Mouse (Mus musculus): ENCODE data around the gene Ccdc177. TPM values are rescaled to one million over a fixed set of nuclear protein-coding genes. Genes with fewer than 3 reads are reported as not detected.
A peak's percentile ranks its signal among the peaks of the same experiment; 100 is the strongest.

Gene Ccdc177
- polyA plus RNA-seq, 1 experiment: not detected

DNA sequence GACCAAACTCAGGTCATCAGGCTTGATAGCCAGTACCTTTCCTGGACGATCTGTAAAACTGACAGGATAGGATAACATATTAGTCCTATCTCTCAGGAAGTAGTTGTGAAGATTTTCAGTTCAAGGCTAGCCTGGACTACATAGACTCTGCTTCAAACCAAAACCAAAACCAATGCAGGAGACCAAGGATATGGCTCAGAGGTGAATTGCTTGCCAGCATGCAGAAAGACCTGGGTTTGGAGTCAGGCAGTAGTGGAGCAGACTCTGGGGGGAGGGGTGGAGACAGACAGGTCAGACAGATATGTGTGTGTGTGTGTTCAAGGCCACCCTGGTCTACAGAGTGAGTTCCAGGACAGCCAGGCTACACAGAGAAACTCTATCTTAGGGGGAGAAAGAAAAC is 26.1 kb upstream of the Ccdc177 start:
- Histone ChIP-seq H3K4me3 (ENCODE audit: insufficient read depth, low read length) (no peak overlapping the region), H3K4me1 (ENCODE audit: control insufficient read depth, insufficient read depth, low read length) (peaks cover 21% of the 10 kb centered on the region), H3K27ac (ENCODE audit: insufficient read depth, low read depth, low read length) (no peak overlapping the region)
- TF ChIP-seq POLR2A (IDR thresholded peaks at IDR 0.05; ENCODE audit: borderline replicate concordance, low read depth, low read length): no peak
- no peak for TF ChIP-seq CTCF (IDR thresholded peaks at IDR 0.05; ENCODE audit: low read depth, low read length)

DNA sequence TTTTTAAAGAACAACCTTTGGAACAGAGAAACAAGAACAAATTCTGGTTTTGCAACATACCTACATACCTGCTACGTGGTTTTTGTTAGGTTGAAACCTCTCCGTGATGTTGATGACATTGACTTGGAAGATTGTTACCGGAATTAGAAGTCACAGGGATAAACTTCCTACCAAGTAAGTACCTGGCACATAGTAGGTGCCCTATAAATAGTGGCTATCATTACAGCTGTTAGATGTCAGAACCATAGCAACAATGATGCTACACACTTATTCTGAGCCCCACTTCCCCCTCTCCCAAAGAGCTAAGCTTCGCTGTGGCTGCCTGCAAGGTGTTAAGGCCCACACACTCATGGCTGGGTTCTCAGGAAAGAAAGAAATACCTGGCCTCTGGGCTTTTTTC is 25.1 kb upstream of the Ccdc177 start:
- Histone ChIP-seq H3K4me3 (ENCODE audit: insufficient read depth, low read length) (no peak overlapping the region), H3K27ac (ENCODE audit: insufficient read depth, low read depth, low read length) (peak overlapping the region; percentile 56; the same call in 1 of the 2 replicates), H3K4me1 (ENCODE audit: control insufficient read depth, insufficient read depth, low read length) (peaks cover 21% of the 10 kb centered on the region)
- TF ChIP-seq CTCF (IDR thresholded peaks at IDR 0.05; ENCODE audit: low read depth, low read length): no peak
- no peak for TF ChIP-seq POLR2A (IDR thresholded peaks at IDR 0.05; ENCODE audit: borderline replicate concordance, low read depth, low read length)

DNA sequence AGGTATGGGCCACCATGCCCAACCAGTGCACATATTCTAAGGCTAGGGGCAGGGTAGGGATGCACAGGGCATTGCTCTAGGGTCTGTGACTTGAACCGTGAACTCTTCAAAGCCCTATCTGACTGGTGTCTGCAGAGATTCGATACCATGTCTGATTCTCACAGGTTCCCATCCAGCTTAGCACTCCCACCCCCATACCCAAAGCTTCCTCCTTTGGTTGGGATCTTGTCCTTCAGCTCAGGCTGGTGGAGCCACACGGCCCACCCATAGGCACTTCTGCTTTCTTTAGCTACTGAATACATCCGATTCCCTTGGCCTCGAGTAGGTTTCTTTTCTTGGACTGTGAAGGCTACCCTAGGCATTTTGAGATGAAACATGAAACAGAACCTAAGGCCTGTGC is 24.5 kb upstream of the Ccdc177 start:
- Histone ChIP-seq H3K27ac (ENCODE audit: insufficient read depth, low read depth, low read length) (peak overlapping the region; percentile 56), H3K4me3 (ENCODE audit: insufficient read depth, low read length) (no peak overlapping the region), H3K4me1 (ENCODE audit: control insufficient read depth, insufficient read depth, low read length) (peaks cover 21% of the 10 kb centered on the region)
- TF ChIP-seq CTCF (IDR thresholded peaks at IDR 0.05; ENCODE audit: low read depth, low read length) (no peak), POLR2A (IDR thresholded peaks at IDR 0.05; ENCODE audit: borderline replicate concordance, low read depth, low read length) (no peak)

DNA sequence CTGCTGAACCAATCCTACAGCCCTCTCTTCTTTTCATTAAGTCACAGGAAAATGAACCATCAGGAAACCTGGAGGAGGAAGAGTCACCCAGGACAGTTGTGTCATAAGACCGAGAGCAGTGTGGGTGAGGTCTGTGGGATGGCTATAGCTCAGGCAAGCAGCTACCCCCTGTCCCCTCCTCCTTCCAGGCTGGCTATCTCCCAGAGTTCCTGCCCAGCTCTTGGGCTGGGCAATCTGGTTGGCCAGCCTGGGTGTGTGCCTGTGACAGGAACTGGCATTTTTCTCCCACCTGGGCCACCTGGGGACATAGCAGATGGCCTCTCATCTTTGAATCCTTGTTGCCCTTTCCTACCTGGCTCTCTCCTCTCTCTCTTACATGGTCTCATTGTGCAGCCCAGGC is 23.4 kb upstream of the Ccdc177 start:
- no peak overlapping the region for H3K27ac ChIP-seq (ENCODE audit: insufficient read depth, low read depth, low read length)
- TF ChIP-seq POLR2A (IDR thresholded peaks at IDR 0.05; ENCODE audit: borderline replicate concordance, low read depth, low read length): no peak
- TF ChIP-seq CTCF (IDR thresholded peaks at IDR 0.05; ENCODE audit: low read depth, low read length): no peak
- H3K4me1 ChIP-seq (ENCODE audit: control insufficient read depth, insufficient read depth, low read length): peaks cover 17% of the 10 kb centered on the region
- H3K4me3 ChIP-seq (ENCODE audit: insufficient read depth, low read length): no peak overlapping the region

DNA sequence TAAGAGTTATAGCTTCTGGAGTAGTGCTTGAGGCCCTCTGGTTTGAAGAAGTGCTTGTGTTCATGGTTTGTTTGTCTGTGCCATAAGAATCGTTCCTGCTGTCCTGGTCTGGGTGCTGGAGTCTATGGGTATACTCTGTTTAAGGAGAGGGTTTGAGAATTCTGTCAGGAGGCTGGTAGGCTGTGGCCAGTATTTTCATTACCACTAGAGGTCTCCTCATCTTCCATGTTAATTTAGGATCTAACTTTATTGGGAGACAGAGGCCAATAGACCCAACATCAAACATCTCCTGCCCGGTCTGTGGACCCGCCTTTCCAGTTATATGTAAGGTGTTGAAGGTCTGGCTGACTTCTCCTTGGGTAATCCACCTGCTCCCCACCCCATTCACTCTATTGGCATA is 22.4 kb upstream of the Ccdc177 start:
- Histone ChIP-seq H3K27ac (ENCODE audit: insufficient read depth, low read depth, low read length) (no peak overlapping the region), H3K4me1 (ENCODE audit: control insufficient read depth, insufficient read depth, low read length) (peaks cover 17% of the 10 kb centered on the region), H3K4me3 (ENCODE audit: insufficient read depth, low read length) (no peak overlapping the region)
- TF ChIP-seq POLR2A (IDR thresholded peaks at IDR 0.05; ENCODE audit: borderline replicate concordance, low read depth, low read length) (no peak), CTCF (IDR thresholded peaks at IDR 0.05; ENCODE audit: low read depth, low read length) (no peak)

DNA sequence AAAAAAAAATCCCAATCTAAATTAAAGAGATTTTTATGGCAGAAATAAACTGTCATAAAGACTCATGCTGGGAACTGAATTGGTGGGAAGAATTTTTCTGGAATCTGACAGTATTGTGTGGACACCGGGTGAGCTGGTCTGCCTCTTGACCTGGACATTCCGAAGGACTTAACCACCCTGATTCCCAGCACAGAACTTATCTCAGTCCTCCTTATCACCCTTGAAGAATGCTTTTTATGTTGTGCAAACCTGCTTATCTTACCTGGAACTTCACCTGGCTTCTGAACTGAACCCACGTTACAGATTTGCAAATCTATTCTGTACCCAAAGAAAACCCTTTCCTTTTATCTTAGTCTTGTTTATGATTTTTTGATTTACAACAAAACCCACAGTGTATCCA is 21.7 kb upstream of the Ccdc177 start:
- Histone ChIP-seq H3K4me1 (ENCODE audit: control insufficient read depth, insufficient read depth, low read length) (peaks cover 16% of the 10 kb centered on the region), H3K4me3 (ENCODE audit: insufficient read depth, low read length) (no peak overlapping the region), H3K27ac (ENCODE audit: insufficient read depth, low read depth, low read length) (no peak overlapping the region)
- TF ChIP-seq CTCF (IDR thresholded peaks at IDR 0.05; ENCODE audit: low read depth, low read length) (no peak), POLR2A (IDR thresholded peaks at IDR 0.05; ENCODE audit: borderline replicate concordance, low read depth, low read length) (no peak)

DNA sequence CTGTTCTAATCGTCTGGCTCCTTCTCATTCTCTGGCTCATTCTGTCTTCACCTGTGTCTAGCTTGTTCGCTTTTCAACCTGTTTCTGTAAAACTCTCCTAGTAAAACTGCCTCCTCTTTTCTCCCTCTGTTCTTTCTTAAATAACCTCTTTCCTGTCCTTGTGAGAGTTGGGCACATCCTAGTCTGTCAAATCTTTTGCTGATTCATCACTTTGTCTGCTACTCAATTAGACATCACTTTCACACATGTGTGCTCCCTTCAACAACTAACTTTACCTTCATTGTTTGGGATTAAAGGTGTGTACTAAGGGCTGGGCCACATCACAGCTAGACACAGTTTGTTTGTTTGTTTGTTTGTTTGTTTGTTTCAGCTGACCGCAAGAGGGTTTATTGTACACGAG is 19.3 kb upstream of the Ccdc177 start:
- no peak for TF ChIP-seq POLR2A (IDR thresholded peaks at IDR 0.05; ENCODE audit: borderline replicate concordance, low read depth, low read length)
- TF ChIP-seq CTCF (IDR thresholded peaks at IDR 0.05; ENCODE audit: low read depth, low read length): no peak
- no peak overlapping the region for H3K27ac ChIP-seq (ENCODE audit: insufficient read depth, low read depth, low read length)
- H3K4me3 ChIP-seq (ENCODE audit: insufficient read depth, low read length): no peak overlapping the region
- peaks cover 6% of the 10 kb centered on the region for H3K4me1 ChIP-seq (ENCODE audit: control insufficient read depth, insufficient read depth, low read length)

DNA sequence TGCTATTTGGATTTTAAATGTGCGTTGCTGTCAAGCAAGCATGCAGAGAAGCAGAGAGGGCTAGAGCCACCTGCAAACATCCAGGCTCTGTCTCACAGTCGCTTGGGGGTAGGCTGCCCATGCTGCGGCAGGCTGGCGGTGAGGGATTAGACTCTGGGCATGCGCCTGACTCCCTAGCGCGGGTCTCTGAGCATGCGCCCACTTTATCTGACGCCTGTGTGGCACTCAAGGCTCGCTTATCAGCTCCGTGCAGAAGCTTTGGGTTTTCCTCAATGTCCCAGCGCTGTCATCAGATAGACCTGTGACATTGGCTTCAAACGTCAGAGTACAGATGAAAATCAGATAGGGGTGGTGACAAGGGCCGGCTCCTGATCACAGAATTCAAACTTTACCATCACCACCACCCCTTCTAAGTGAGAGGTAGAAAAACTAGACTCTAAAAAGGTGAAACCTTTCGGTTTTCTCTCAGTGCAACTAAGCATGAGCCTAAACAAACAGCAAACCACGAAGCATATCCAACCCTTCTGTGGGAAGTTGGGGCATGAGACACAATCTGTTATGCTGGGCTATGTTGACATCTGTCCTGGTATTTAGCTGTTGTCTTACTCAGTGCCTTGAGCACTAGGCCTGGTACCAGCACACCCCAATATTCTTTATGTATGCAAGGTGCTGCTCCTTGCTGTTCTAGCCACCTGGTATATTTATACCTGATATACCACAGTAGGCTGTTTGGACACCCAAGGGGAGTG is 17.9 kb upstream of the Ccdc177 start:
- no peak for TF ChIP-seq CTCF (IDR thresholded peaks at IDR 0.05; ENCODE audit: low read depth, low read length)
- Histone ChIP-seq H3K4me1 (ENCODE audit: control insufficient read depth, insufficient read depth, low read length) (no peaks in the 10 kb centered on the region), H3K27ac (ENCODE audit: insufficient read depth, low read depth, low read length) (no peak overlapping the region), H3K4me3 (ENCODE audit: insufficient read depth, low read length) (no peak overlapping the region)

DNA sequence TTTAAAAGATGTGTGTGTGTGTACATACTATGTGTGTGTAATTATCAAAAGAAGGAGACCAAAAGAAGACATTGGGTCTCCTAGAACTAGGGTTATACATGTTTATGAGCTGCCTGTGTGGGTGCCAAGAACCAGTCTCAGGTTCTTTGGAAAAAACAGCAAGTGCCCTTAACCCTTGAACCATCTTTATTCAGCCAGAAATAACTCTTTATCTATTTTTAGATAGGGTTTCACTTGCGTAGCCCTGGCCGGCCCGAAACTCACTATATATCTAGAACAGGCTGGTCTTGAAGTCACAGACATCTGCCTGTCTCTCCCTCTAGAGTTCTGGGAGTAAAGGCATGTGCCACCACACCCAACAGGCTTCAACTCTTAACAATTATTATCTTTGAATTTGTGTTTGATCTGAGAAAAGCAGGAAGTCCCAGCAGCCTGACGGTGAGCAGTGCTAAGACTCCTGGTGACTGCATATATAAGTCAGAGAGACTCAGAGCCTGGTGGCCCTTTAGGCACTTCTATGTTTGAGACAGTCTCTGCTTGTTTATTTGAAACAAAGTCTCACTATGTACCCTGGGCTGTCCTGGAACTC is 15.7 kb upstream of the Ccdc177 start:
- Histone ChIP-seq H3K27ac (ENCODE audit: insufficient read depth, low read depth, low read length) (no peak overlapping the region), H3K4me3 (ENCODE audit: insufficient read depth, low read length) (no peak overlapping the region), H3K4me1 (ENCODE audit: control insufficient read depth, insufficient read depth, low read length) (no peaks in the 10 kb centered on the region)
- no peak for TF ChIP-seq CTCF (IDR thresholded peaks at IDR 0.05; ENCODE audit: low read depth, low read length)
- no peak for TF ChIP-seq POLR2A (IDR thresholded peaks at IDR 0.05; ENCODE audit: borderline replicate concordance, low read depth, low read length)

DNA sequence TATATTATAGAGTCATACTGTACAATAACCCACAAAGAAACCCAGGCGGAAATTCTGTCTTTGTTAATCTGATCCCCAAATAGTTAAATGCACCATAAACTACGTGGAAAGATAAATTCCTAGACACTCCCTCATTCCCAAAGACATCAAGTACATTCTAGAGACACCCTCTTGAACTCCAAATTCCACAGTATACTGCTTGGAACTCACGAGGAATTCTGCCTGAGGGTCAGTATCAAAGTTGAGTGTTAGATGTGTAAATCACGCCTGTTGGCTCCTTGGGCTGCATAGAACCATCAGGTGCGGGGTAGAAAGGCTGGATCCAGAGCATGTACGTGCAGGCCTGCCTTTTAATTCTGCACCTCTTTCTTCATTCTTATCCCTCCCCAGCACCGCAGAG is 14.3 kb upstream of the Ccdc177 start:
- no peak overlapping the region for H3K4me3 ChIP-seq (ENCODE audit: insufficient read depth, low read length)
- H3K4me1 ChIP-seq (ENCODE audit: control insufficient read depth, insufficient read depth, low read length): no peaks in the 10 kb centered on the region
- TF ChIP-seq CTCF (IDR thresholded peaks at IDR 0.05; ENCODE audit: low read depth, low read length) (no peak), POLR2A (IDR thresholded peaks at IDR 0.05; ENCODE audit: borderline replicate concordance, low read depth, low read length) (no peak)
- no peak overlapping the region for H3K27ac ChIP-seq (ENCODE audit: insufficient read depth, low read depth, low read length)
